Mouse (Mus musculus) lung, embryonic 14.5 days (tissue): ENCODE measurements around the gene Jade2. TPM values are rescaled to one million over a fixed set of nuclear protein-coding genes. Genes with fewer than 3 reads are reported as not detected.
A peak's percentile ranks its signal among the peaks of the same experiment; 100 is the strongest.

Experiments
- ATAC-seq: fragments of 200-750 bp; cut with Nextera tagmentation; 2 replicates; pipeline ENCODE4 v1.8.0; 2017; ENCODE audit warnings: mild to moderate bottlenecking, moderate TSS enrichment, moderate library complexity; ENCODE audit not compliant: insufficient read depth
- DNase-seq: peaks from one replicate; pipeline ENCODE4 v3.0.0-alpha.2; 2015
- H3K27ac ChIP-seq: fragments of 300-500 bp; sonication (generic); 2 replicates; pipeline ENCODE4 v1.5.1; 2014; ENCODE audit warnings: low read depth, mild to moderate bottlenecking, moderate library complexity
- H3K27me3 ChIP-seq: fragments of 300-500 bp; sonication (generic); 2 replicates; pipeline ENCODE4 v1.6.1; 2014; ENCODE audit warnings: low read length, control low read depth; ENCODE audit not compliant: insufficient read depth
- H3K36me3 ChIP-seq: fragments of 300-500 bp; sonication (generic); 2 replicates; pipeline ENCODE4 v1.6.1; 2014; ENCODE audit warnings: control low read depth; ENCODE audit not compliant: insufficient read depth
- H3K4me1 ChIP-seq: fragments of 300-500 bp; sonication (generic); 2 replicates; pipeline ENCODE4 v1.6.1; 2014; ENCODE audit warnings: antibody characterized with exemption, control low read depth; ENCODE audit not compliant: insufficient read depth
- H3K4me2 ChIP-seq: fragments of 300-500 bp; sonication (generic); 2 replicates; pipeline ENCODE4 v1.6.1; 2014; ENCODE audit warnings: mild to moderate bottlenecking
- H3K4me3 ChIP-seq: fragments of 300-500 bp; sonication (generic); 2 replicates; pipeline ENCODE4 v1.5.1; 2014; ENCODE audit warnings: low read depth, low read length
- H3K9ac ChIP-seq: fragments of 300-500 bp; sonication (generic); 2 replicates; pipeline ENCODE4 v1.6.1; 2014
- H3K9me3 ChIP-seq: fragments of 300-500 bp; sonication (generic); 2 replicates; pipeline ENCODE4 v1.6.1; 2016; ENCODE audit warnings: low read depth, low read length, control low read depth
- CTCF ChIP-seq: IDR thresholded peaks from 2 replicates; pipeline ENCODE4 v1.5.1; 2016; ENCODE audit warnings: antibody characterized with exemption, low read depth
- WGBS: fragments of 180-500 bp; shearing (Covaris S2); extraction: QIAGEN DNeasy Blood & Tissue Kit; methylation state at CpG from one replicate; pipeline ENCODE4 v1.1.7; 2014; 5-methylcytosine and 5-hydroxymethylcytosine counted together
- polyA plus RNA-seq: library from polyadenylated mRNA; unstranded; fragments of >200 nt; fragmentation: Nextera tagmentation; extraction: Ambion mirVana; gene quantifications from 2 replicates; pipeline ENCODE4 v1.2.1, GENCODE M21; 2014

Jade2 gene
- polyA plus RNA-seq, 1 experiment from 2014 or later, result 1.6 TPM

DNA sequence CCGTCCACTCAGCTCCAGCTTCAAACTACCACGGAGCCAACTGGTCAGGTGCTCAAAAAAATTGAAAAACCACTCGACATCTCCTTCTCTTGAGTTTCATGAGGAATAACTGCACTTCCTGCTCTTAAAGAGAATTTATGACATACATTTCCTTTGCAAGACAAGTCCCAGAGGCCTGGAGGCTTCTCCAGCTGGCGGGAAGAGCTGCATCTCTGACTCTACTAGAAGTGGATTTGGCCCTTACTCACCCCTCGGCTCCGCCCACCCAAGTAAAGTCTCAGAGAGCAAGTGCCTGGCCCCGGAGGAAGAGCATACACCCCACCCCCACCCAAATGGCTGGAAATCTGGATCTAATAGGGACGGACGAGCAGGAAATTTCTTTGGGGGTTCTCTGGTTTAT is 16.3 kb downstream of the Jade2 start:
- H3K4me2 ChIP-seq, result no peak overlapping the region
- 42% methylated on average over 9 of the region's 9 CpGs for WGBS
- H3K4me3 ChIP-seq, result no peak overlapping the region
- DNase-seq (no peak), ATAC-seq (no peak)
- H3K4me1 ChIP-seq, result no peaks in the 10 kb centered on the region
- H3K27ac ChIP-seq, result 0 out of 2 replicates have a peak overlapping the region, but pooled peaks have one; percentile 2
- peaks cover 9% of the 10 kb centered on the region; the same call in 1 of the 2 replicates for H3K36me3 ChIP-seq
- H3K9ac ChIP-seq, result no peak overlapping the region
- no peaks in the 10 kb centered on the region for H3K27me3 ChIP-seq
- no peaks in the 10 kb centered on the region for H3K9me3 ChIP-seq
- no peak for TF ChIP-seq CTCF

DNA sequence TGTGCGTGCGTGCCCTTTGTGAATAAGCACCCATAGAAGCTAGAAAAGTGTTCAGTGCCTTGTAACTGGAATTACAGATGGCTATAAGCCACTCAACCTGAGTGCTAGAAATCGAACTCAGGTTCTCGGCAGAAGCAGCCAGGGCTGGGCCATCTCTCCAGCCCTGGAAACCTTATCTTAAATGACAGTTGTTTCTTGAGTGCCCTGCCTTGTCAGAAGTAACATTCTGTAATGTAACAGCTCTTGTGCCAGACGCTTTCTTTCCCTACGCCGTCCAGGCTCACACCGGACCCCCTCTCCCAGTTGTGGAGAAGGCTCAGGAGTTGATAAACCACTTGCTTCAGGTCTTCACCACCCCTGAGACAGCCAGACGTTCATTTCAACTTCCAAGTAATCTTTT is 16.8 kb downstream of the Jade2 start:
- H3K9me3 ChIP-seq, result no peaks in the 10 kb centered on the region
- no peaks in the 10 kb centered on the region for H3K4me1 ChIP-seq
- WGBS, result 67% methylated on average over 9 of the region's 9 CpGs
- ATAC-seq, result no peak
- no peak for DNase-seq
- H3K9ac ChIP-seq, result no peak overlapping the region
- H3K27ac ChIP-seq, result 0 out of 2 replicates have a peak overlapping the region, but pooled peaks have one; percentile 2
- no peak overlapping the region for H3K4me3 ChIP-seq
- no peaks in the 10 kb centered on the region for H3K27me3 ChIP-seq
- TF ChIP-seq CTCF, result no peak
- H3K4me2 ChIP-seq, result no peak overlapping the region
- H3K36me3 ChIP-seq, result 0 out of 2 replicates have a peak, but pooled peaks cover 4% of the 10 kb centered on the region

DNA sequence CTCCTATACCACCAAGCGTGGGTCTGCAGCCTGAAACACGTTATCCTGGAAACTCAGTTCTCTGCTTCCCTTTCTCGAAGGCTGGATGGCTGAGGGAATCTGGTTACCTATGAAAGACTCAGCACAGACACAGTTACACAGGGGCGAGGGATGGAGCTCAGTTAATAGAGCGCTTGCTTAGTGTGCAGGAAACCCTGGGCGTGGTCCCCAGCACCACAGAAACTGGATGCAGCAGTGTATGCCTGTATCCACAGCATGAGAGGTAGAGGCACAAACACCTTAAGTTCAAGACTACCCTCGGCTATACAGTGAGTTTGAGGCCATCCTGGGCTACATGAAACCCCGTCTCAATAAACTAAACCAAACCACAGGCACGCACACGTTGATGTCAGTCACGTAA is 17.5 kb downstream of the Jade2 start:
- TF ChIP-seq CTCF, result no peak
- H3K4me1 ChIP-seq, result no peaks in the 10 kb centered on the region
- WGBS, result 83% methylated on average over 11 of the region's 11 CpGs

DNA sequence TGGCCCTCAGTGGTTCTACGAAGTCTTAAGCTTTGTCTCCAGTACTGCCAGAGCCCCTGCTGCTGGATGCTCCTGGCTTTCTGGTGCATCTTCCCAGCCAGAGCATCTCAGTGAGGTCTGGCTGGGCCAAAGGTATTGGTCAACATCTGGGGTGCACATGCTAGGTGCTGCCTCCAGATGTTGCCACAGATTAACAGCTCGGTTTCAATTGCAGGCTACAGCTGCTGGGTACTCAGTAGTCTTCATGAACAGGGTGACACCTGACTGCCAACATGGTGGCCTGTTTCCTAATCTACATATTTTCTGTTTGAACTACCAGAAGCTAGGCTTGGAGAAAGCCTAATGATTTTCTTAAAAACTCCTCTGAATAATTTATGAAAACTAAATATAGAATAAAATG is 18.3 kb downstream of the Jade2 start:
- H3K27me3 ChIP-seq, result no peaks in the 10 kb centered on the region
- peaks cover 11% of the 10 kb centered on the region; the same call in 1 of the 2 replicates for H3K36me3 ChIP-seq
- TF ChIP-seq CTCF, result no peak
- no peak overlapping the region for H3K4me3 ChIP-seq
- DNase-seq (no peak), ATAC-seq (no peak)
- no peak overlapping the region for H3K9ac ChIP-seq
- no peak overlapping the region for H3K27ac ChIP-seq
- no peaks in the 10 kb centered on the region for H3K4me1 ChIP-seq
- no peaks in the 10 kb centered on the region for H3K9me3 ChIP-seq
- no peak overlapping the region for H3K4me2 ChIP-seq
- whole genome bisulfite sequencing, result 64% methylated on average over 2 of the region's 2 CpGs

More for the DNA sequence above, 17.5 kb downstream of the Jade2 start:
- H3K9me3 ChIP-seq, result no peaks in the 10 kb centered on the region
- ATAC-seq, result no peak
- no peak overlapping the region for H3K4me2 ChIP-seq
- peaks cover 9% of the 10 kb centered on the region; the same call in 1 of the 2 replicates for H3K36me3 ChIP-seq
- no peak overlapping the region for H3K27ac ChIP-seq
- no peak overlapping the region for H3K4me3 ChIP-seq
- no peaks in the 10 kb centered on the region for H3K27me3 ChIP-seq
- H3K9ac ChIP-seq, result no peak overlapping the region
- no peak for DNase-seq

DNA sequence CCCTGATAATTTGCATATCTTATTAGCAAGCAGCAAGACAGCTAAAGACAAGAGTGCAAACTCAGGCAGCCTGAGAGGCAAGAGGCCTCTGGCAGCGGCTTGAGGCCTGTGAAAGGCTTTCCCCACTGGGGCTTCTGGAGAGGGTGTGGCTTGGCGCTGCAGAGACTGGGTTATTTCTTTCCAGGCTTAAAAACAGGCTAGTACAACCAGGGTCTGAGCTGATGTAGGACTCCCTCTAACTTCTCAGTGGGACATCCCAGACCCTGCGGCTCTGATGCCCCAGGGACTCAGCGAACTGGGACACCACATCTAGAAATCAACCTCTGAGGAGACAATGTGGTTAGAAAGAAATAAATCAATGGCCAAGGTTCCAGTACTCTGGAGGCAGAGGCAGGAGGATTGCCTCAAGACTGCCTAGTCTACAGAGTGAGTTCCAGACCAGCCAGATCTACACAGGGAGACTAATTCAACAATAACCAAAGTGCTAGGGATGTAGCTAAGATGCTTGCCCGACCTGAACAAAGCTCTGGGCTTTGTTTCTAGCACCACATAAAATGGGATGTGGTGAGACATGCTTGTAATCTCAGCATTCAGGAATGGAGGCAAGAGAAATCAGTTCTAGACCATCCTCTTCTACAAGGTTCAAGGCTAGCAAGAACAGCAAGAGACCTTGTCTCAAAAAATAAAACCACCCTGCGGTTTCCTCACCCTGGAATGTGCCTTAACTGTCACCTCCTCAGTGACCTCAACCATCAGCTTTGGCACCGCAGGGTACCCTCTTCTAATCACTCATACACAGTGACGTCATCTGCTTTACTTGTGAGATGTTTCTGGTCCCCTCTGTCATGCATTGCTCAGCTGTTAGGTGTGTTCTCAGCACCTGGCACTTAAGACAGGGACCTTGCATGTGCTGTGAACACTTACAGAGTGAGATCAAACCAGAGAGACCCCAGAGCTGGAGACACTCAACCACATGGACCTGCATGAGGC is 20.0 kb downstream of the Jade2 start:
- no peaks in the 10 kb centered on the region for H3K27me3 ChIP-seq
- no peak for TF ChIP-seq CTCF
- no peak overlapping the region for H3K4me2 ChIP-seq
- DNase-seq (no peak), ATAC-seq (no peak)
- H3K4me3 ChIP-seq, result no peak overlapping the region
- no peaks in the 10 kb centered on the region for H3K4me1 ChIP-seq
- H3K9me3 ChIP-seq, result no peaks in the 10 kb centered on the region
- no peak overlapping the region for H3K27ac ChIP-seq
- WGBS, result 68% methylated on average over 8 of the region's 8 CpGs
- H3K36me3 ChIP-seq, result peaks cover 18% of the 10 kb centered on the region
- H3K9ac ChIP-seq, result no peak overlapping the region

DNA sequence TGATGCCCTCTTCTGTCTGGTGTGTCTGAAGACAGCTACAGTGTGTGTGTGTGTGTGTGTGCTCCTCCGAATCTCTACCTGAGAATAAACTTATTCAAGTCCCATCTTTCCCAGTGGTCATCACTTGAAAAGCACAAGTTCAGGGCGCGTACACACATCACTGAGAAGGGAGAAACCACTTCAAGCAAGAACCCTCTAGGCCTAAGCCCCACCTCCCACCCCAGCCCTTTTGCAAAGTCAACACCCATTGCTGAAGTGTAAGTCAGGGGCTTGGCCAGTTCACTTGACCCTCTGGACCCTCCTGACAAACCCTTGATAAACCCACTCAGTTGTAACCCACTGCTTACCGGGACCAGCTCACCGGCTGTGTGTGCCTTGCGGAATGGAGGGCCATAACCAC is 20.9 kb downstream of the Jade2 start:
- no peaks in the 10 kb centered on the region for H3K27me3 ChIP-seq
- ATAC-seq (no peak), DNase-seq (no peak)
- TF ChIP-seq CTCF, result no peak
- H3K27ac ChIP-seq, result no peak overlapping the region
- no peak overlapping the region for H3K9ac ChIP-seq
- H3K36me3 ChIP-seq, result peaks cover 23% of the 10 kb centered on the region
- H3K4me2 ChIP-seq, result no peak overlapping the region
- H3K4me1 ChIP-seq, result no peaks in the 10 kb centered on the region
- 68% methylated on average over 6 of the region's 6 CpGs for WGBS
- no peaks in the 10 kb centered on the region for H3K9me3 ChIP-seq
- no peak overlapping the region for H3K4me3 ChIP-seq

DNA sequence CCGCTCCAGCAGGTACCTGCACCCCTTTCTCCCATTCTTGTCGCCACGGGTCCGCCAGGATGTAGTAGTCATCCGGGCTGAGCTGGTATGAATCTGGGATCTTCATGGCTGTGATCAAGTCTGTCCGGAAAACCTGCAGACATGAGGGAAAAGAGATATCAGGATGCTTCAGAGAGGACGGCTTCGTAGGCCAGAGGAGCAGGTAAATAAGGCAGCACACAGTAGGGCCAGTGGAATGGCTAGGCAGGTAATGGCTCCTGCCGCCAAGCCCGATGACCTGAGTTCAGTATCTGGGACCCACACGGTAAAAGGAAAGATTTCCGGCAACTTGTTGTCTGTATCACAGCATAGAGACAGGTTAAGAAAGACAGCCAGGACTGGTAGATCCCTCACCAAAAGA is 21.9 kb downstream of the Jade2 start:
- DNase-seq (no peak), ATAC-seq (no peak)
- Histone ChIP-seq H3K4me2 (no peak overlapping the region), H3K9ac (no peak overlapping the region), H3K9me3 (no peaks in the 10 kb centered on the region), H3K27me3 (no peaks in the 10 kb centered on the region), H3K4me3 (no peak overlapping the region), H3K36me3 (peaks cover 26% of the 10 kb centered on the region), H3K4me1 (no peaks in the 10 kb centered on the region), H3K27ac (no peak overlapping the region)
- 89% methylated on average over 12 of the region's 12 CpGs for WGBS
- no peak for TF ChIP-seq CTCF
